Mouse (Mus musculus) lung, embryonic 16.5 days (tissue): Measurements from ENCODE around the gene Xrn1. TPM values are rescaled to one million over a fixed set of nuclear protein-coding genes. Genes with fewer than 3 reads are reported as not detected.

Experiments
- ATAC-seq: fragments of 200-750 bp; cut with Nextera tagmentation; 2 replicates; pipeline ENCODE4 v1.8.0; 2017; ENCODE audit warnings: low read depth, mild to moderate bottlenecking, moderate library complexity
- H3K27ac ChIP-seq: fragments of 300-500 bp; sonication (generic); 2 replicates; pipeline ENCODE4 v1.5.1; 2014; ENCODE audit warnings: mild to moderate bottlenecking, control low read depth, low read length
- H3K27me3 ChIP-seq: fragments of 300-500 bp; sonication (generic); 2 replicates; pipeline ENCODE4 v1.6.1; 2014; ENCODE audit warnings: low read depth, low read length, mixed read lengths; ENCODE audit not compliant: control insufficient read depth, insufficient read depth
- H3K36me3 ChIP-seq: fragments of 300-500 bp; sonication (generic); 2 replicates; pipeline ENCODE4 v1.6.1; 2014; ENCODE audit warnings: low read length; ENCODE audit not compliant: control insufficient read depth, insufficient read depth
- H3K4me1 ChIP-seq: fragments of 300-500 bp; sonication (generic); replicated peaks from 2 replicates; pipeline ENCODE4 v1.6.1; 2014; ENCODE audit warnings: low read length, mixed read lengths; ENCODE audit not compliant: control insufficient read depth, insufficient read depth
- H3K4me2 ChIP-seq: fragments of 300-500 bp; sonication (generic); 2 replicates; pipeline ENCODE4 v1.6.1; 2014; ENCODE audit warnings: low read depth, low read length, control low read depth
- H3K4me3 ChIP-seq: fragments of 300-500 bp; sonication (generic); 2 replicates; pipeline ENCODE4 v1.5.1; 2014; ENCODE audit warnings: mild to moderate bottlenecking, low read length, control low read depth
- H3K9ac ChIP-seq: fragments of 300-500 bp; sonication (generic); 2 replicates; pipeline ENCODE4 v1.6.1; 2014; ENCODE audit warnings: low read length, control low read depth
- H3K9me3 ChIP-seq: fragments of 300-500 bp; sonication (generic); 2 replicates; pipeline ENCODE4 v1.6.1; 2016; ENCODE audit warnings: low read length; ENCODE audit not compliant: control insufficient read depth
- WGBS: fragments of 180-500 bp; shearing (Covaris S2); extraction: QIAGEN DNeasy Blood & Tissue Kit; methylation state at CpG from one replicate; pipeline ENCODE4 v1.1.7; 2014; 5-methylcytosine and 5-hydroxymethylcytosine counted together
- polyA plus RNA-seq: library from polyadenylated mRNA; unstranded; fragments of >200 nt; fragmentation: Nextera tagmentation; extraction: Ambion mirVana; gene quantifications from 2 replicates; pipeline ENCODE4 v1.2.1, GENCODE M21; 2015

Xrn1 gene
- polyA plus RNA-seq, 1 experiment from 2014 or later, result 17.1 TPM

GRCm38 (mm10) chr9:96029886-96030285 lies 75.3 kb downstream of the Xrn1 start:
- H3K4me1 ChIP-seq, result no peaks in the 10 kb centered on the region
- peaks cover 34% of the 10 kb centered on the region for H3K36me3 ChIP-seq
- no peak overlapping the region for H3K9ac ChIP-seq
- no peak overlapping the region for H3K27ac ChIP-seq
- H3K27me3 ChIP-seq, result no peaks in the 10 kb centered on the region
- H3K4me2 ChIP-seq, result no peak overlapping the region
- H3K9me3 ChIP-seq, result no peaks in the 10 kb centered on the region
- WGBS, result 92% methylated on average over 5 of the region's 5 CpGs
- no peak overlapping the region for H3K4me3 ChIP-seq
- no peak for ATAC-seq

DNA sequence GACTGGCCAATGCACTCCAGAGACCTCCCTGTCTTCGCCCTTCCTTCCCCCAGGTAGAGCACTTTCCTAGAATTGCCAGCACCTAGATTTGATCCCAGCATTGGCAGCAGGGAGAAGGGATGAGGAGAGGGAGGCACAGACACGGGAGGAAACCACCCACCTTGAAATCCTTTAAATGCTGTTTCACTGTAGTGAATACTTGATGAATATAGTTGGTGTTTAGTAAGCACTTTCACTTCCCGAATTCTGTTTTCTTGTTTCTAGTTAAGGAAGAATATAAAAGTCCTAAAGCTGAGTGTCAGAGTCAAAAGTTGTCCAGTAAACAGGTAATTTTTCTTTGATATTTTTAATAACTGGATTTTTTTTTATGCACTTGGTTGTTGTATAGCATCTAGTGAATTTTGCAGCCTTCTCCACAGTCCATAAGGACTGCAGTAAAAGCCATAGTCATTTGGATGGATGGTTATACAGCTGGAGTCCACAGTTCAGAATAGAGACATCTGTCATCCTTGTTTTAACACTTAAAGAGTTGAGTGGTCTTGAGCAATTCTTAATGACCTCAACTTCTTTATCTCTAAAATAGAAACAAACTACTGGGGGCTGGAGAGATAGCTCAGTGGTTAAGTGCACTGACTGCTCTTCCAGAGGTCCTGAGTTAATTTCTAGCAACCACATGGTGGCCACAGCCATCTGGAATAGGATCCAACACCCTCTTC lies 81.0 kb downstream of the Xrn1 start:
- 82% methylated on average over 3 of the region's 3 CpGs for WGBS
- ATAC-seq, result no peak
- peaks cover 19% of the 10 kb centered on the region for H3K36me3 ChIP-seq

GRCm38 (mm10) chr9:96044214-96044613 lies 89.7 kb downstream of the Xrn1 start:
- H3K9me3 ChIP-seq, result 0 out of 2 replicates have a peak, but pooled peaks cover under 1% of the 10 kb centered on the region
- WGBS, result 93% methylated on average over 3 of the region's 3 CpGs
- H3K4me1 ChIP-seq, result no peaks in the 10 kb centered on the region
- no peak overlapping the region for H3K27ac ChIP-seq
- no peak overlapping the region for H3K9ac ChIP-seq
- no peak overlapping the region for H3K4me3 ChIP-seq
- H3K4me2 ChIP-seq, result no peak overlapping the region
- no peaks in the 10 kb centered on the region for H3K27me3 ChIP-seq
- peaks cover 44% of the 10 kb centered on the region for H3K36me3 ChIP-seq
- no peak for ATAC-seq

More for the DNA sequence above, 81.0 kb downstream of the Xrn1 start:
- no peak overlapping the region for H3K4me2 ChIP-seq
- no peak overlapping the region for H3K9ac ChIP-seq
- no peak overlapping the region for H3K4me3 ChIP-seq
- H3K27me3 ChIP-seq, result no peaks in the 10 kb centered on the region
- no peaks in the 10 kb centered on the region for H3K4me1 ChIP-seq
- no peak overlapping the region for H3K27ac ChIP-seq
- no peaks in the 10 kb centered on the region for H3K9me3 ChIP-seq

DNA sequence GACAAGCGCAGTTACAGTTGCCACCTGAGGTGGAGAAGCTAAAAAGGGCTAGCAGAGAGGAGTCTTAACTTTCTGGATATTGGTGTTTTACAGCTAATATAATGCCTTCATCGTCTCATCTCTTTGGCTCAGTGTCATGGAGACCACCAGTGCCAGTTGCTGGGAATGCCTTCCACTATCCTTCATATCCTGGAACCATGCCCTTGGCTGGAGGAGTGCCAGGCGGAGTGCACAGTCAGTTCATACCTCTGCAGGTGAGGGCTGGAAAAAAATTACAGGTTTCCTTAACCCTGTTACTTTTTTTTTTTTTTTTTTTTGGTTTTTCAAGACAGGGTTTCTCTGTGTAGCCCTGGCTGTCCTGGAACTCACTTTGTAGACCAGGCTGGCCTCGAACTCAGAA lies 96.9 kb downstream of the Xrn1 start:
- Histone ChIP-seq H3K36me3 (peaks cover 45% of the 10 kb centered on the region), H3K9me3 (0 out of 2 replicates have a peak, but pooled peaks cover 3% of the 10 kb centered on the region), H3K4me3 (no peak overlapping the region), H3K27me3 (no peaks in the 10 kb centered on the region), H3K4me2 (no peak overlapping the region), H3K27ac (no peak overlapping the region), H3K9ac (no peak overlapping the region), H3K4me1 (no peaks in the 10 kb centered on the region)
- 97% methylated on average over 3 of the region's 4 CpGs for WGBS
- ATAC-seq, result no peak

DNA sequence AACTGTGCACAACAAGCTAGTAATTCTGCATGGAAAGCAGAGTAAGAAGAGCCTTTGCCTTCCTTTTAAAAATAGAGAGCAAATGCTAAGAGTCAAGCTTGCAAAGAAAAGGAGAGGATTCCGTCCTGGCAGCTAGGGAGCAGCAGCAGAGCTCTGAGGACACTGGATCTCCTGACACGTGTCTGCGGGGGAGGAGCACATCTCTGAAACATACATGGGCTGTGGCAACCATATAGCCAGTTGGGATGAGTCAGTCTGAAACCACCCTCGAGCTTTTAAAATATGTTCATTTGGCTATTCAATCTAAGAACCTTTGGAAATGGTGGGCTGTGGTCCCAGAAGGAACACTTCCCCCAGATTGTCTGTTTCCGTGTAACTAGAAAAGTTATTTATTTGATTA lies 100.3 kb downstream of the Xrn1 start:
- Histone ChIP-seq H3K9me3 (peaks cover 2% of the 10 kb centered on the region; the same call in 1 of the 2 replicates), H3K4me3 (no peak overlapping the region), H3K4me2 (no peak overlapping the region), H3K36me3 (peaks cover 44% of the 10 kb centered on the region), H3K27ac (no peak overlapping the region), H3K4me1 (no peaks in the 10 kb centered on the region), H3K27me3 (no peaks in the 10 kb centered on the region), H3K9ac (no peak overlapping the region)
- WGBS, result 79% methylated on average over 5 of the region's 5 CpGs
- no peak for ATAC-seq

DNA sequence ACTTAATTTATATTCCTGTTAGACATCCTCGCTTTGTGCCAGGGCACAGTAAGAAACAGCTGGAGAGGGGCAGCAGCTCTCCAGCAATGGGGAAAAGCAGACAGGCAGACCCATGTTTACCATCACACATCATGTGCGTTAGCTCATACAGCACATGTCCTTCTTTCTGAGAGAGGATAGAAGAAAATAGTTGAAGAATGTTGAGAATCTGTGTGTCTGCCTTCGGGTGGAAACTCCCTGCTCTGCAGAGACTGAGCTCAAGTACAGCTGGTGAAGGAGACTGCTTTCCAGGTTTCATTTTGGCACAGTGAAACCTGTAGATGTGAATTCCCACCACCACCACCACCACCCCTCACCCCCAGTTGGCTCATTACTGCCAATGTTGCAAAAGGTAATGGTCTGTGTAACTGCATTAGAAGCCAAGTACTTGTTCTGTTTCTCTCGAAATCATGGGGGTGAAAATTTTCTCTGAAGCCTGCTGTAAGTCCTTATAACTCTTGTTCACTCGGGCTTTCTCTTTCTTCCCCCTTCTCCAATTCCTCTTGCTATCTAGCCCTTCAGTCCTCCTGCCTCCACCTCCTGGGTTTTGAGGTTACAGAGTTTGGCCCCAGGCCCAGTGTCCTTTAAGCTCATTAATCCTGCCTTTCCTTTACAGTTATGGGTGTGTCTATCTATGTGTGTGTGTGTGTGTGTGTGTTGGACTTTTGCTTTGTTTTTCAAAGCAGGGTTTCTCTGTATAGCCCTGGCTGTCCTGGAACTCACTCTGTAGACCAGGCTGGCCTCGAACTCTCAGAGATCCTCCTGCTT lies 102.1 kb downstream of the Xrn1 start:
- WGBS, result 75% methylated on average over 6 of the region's 6 CpGs
- Histone ChIP-seq H3K36me3 (peaks cover 29% of the 10 kb centered on the region), H3K27ac (no peak overlapping the region)

GRCm38 (mm10) chr9:96063083-96063802 lies 108.7 kb downstream of the Xrn1 start:
- no peak for ATAC-seq
- Histone ChIP-seq H3K4me3 (no peak overlapping the region), H3K9me3 (peaks cover 2% of the 10 kb centered on the region; the same call in 1 of the 2 replicates), H3K36me3 (peaks cover 7% of the 10 kb centered on the region), H3K9ac (no peak overlapping the region), H3K4me1 (no peaks in the 10 kb centered on the region), H3K4me2 (no peak overlapping the region), H3K27me3 (no peaks in the 10 kb centered on the region), H3K27ac (no peak overlapping the region)
- 77% methylated on average over 2 of the region's 2 CpGs for WGBS

More for the DNA sequence above, 102.1 kb downstream of the Xrn1 start:
- Histone ChIP-seq H3K4me2 (no peak overlapping the region), H3K27me3 (no peaks in the 10 kb centered on the region), H3K4me3 (no peak overlapping the region), H3K9me3 (peaks cover 2% of the 10 kb centered on the region; the same call in 1 of the 2 replicates), H3K4me1 (no peaks in the 10 kb centered on the region), H3K9ac (no peak overlapping the region)
- ATAC-seq, result no peak

DNA sequence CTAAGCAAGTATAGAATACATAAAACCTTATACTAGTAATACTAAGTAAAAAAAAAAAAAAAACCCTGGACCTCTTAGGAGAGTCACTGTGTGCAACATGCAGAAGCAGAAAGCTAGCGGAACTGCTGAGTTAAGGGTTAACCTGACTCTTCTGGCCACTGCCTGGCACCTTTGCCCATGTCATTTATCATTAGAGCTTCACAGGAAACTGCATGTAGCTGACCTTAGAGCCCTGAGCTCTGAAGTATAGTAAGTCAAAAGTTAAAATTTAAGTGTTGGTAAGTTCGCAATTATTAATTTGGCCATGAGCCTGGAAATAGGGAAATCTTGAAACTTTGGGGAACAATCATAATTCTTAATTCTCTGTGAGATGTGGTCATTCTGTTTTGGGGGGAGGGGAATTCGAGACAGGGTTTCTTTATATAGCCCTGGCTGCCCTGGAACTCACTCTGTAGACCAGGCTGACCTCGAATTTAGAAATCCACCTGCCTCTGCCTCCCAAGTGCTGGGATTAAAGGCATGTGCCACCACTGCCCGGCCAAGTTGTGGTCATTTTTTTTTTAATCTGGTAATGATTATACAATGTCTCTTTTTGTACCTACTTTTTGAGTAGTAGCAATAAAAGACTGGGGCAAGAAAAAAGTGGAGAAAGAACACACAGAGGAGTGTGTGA lies 109.4 kb downstream of the Xrn1 start:
- ATAC-seq, result no peak
- no peaks in the 10 kb centered on the region for H3K27me3 ChIP-seq
- 66% methylated on average over 5 of the region's 5 CpGs for WGBS

More for the DNA sequence above, 109.4 kb downstream of the Xrn1 start:
- Histone ChIP-seq H3K36me3 (no peaks in the 10 kb centered on the region), H3K27ac (no peak overlapping the region), H3K4me1 (no peaks in the 10 kb centered on the region), H3K4me3 (no peak overlapping the region), H3K4me2 (no peak overlapping the region), H3K9me3 (no peaks in the 10 kb centered on the region), H3K9ac (no peak overlapping the region)
